Mouse (Mus musculus) small intestine, adult 2 months (tissue): ENCODE measurements around the gene Hrc. TPM values are rescaled to one million over a fixed set of nuclear protein-coding genes. Genes with fewer than 3 reads are reported as not detected.

Experiments used
- H3K27ac ChIP-seq: fragments of 200-500 bp; 2 replicates; pipeline ENCODE4 v1.5.1; 2012; ENCODE audit warnings: low read depth, low read length, control low read depth, inconsistent platforms; ENCODE audit not compliant: insufficient read depth
- H3K27me3 ChIP-seq: fragments of 200-500 bp; 2 replicates; pipeline ENCODE4 v1.6.1; 2012; ENCODE audit warnings: mild to moderate bottlenecking, moderate library complexity, low read length, inconsistent platforms; ENCODE audit not compliant: control insufficient read depth, insufficient read depth
- H3K36me3 ChIP-seq: fragments of 200-500 bp; 2 replicates; pipeline ENCODE4 v1.6.1; 2012; ENCODE audit warnings: mild to moderate bottlenecking, low read length, control low read depth, inconsistent platforms; ENCODE audit not compliant: control insufficient read depth, insufficient read depth
- H3K4me1 ChIP-seq: fragments of 200-500 bp; 2 replicates; pipeline ENCODE4 v1.6.1; 2012; ENCODE audit warnings: low read length, inconsistent platforms, mixed read lengths; ENCODE audit not compliant: control insufficient read depth, insufficient read depth, insufficient read length
- H3K4me3 ChIP-seq: fragments of 200-500 bp; 2 replicates; pipeline ENCODE4 v1.5.1; 2012; ENCODE audit warnings: low read depth, mild to moderate bottlenecking, control low read depth, inconsistent platforms, low read length, moderate library complexity
- CTCF ChIP-seq: fragments of 200-500 bp; IDR thresholded peaks from 2 replicates; pipeline ENCODE4 v1.5.1; 2012; ENCODE audit warnings: low read depth, mild to moderate bottlenecking, control low read depth, inconsistent platforms, low read length, moderate library complexity, mixed read lengths; ENCODE audit not compliant: insufficient replicate concordance, insufficient read length; ENCODE audit errors: extremely low read depth
- POLR2A ChIP-seq: fragments of 200-500 bp; IDR thresholded peaks from 2 replicates; pipeline ENCODE4 v1.6.1; 2012; ENCODE audit warnings: low read depth, mild to moderate bottlenecking, control low read depth, inconsistent platforms, low read length, moderate library complexity
- WGBS: fragments of 180-500 bp; shearing (Covaris S2); methylation state at CpG from one replicate; pipeline ENCODE4 v1.1.7; 2018; 5-methylcytosine and 5-hydroxymethylcytosine counted together
- polyA plus RNA-seq: library from polyadenylated mRNA; depleted of rRNA; stranded (reverse); fragments of >200 nt; gene quantifications from 2 replicates; pipeline ENCODE4 v1.2.3, GENCODE M21; 2012

Hrc gene
- polyA plus RNA-seq, 1 experiment: 0.46 TPM

DNA sequence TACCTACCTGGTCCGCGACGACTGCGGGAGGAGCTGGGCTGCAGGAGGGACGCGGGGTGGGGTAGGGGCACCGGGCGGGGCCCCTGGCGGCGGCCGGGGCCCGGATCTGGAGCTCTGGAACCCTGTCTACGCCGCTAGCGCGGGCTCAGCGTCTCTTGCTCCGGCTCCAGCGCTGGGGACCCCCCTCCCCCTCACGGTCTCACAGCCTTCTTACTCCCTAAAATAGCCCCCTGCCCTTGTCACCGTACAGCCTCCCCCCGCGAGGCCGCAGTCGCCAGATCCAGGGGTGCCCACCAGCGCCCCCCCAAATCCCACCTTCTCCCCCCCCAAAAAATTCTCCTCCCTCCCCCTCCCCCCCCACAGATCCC is 31.5 kb downstream of the Hrc start, which contains the start of gene Ppfia3:
Gene Ppfia3, minus strand, starts transcription at position 368 of the 368 bp plus-strand sequence.
- Histone ChIP-seq H3K4me1 (peaks cover 28% of the 10 kb centered on the region), H3K27ac (peak within 1 kb of the TSS; percentile 11; the same call in 1 of the 2 replicates), H3K36me3 (no peaks in the 10 kb centered on the region), H3K4me3 (peak within 1 kb of the TSS; percentile 72), H3K27me3 (peaks cover 36% of the 10 kb centered on the region)
- no peak for TF ChIP-seq POLR2A
- 1% methylated on average over 25 of the region's 26 CpGs for WGBS

- under 1% methylated on average over 70 of the region's 70 CpGs for WGBS
- peak; percentile 59 for TF ChIP-seq CTCF
- TF ChIP-seq POLR2A: no peak; the same call in 1 of the 2 replicates
- Histone ChIP-seq H3K36me3 (no peaks in the 10 kb centered on the region), H3K4me3 (peak overlapping the region; percentile 72), H3K27me3 (peaks cover 30% of the 10 kb centered on the region), H3K4me1 (peaks cover 25% of the 10 kb centered on the region), H3K27ac (peak overlapping the region; percentile 11; the same call in 1 of the 2 replicates)
Measured at GRCm38 (mm10) chr7:45367020-45367880, 32.2 kb downstream of the Hrc start.

GRCm38 (mm10) chr7:45368178-45368577 is 33.1 kb downstream of the Hrc start:
- Histone ChIP-seq H3K27me3 (peaks cover 23% of the 10 kb centered on the region), H3K36me3 (no peaks in the 10 kb centered on the region), H3K4me1 (peaks cover 23% of the 10 kb centered on the region), H3K4me3 (no peak overlapping the region), H3K27ac (no peak overlapping the region)
- TF ChIP-seq CTCF (no peak), POLR2A (no peak)
- 87% methylated on average over 15 of the region's 15 CpGs for WGBS

DNA sequence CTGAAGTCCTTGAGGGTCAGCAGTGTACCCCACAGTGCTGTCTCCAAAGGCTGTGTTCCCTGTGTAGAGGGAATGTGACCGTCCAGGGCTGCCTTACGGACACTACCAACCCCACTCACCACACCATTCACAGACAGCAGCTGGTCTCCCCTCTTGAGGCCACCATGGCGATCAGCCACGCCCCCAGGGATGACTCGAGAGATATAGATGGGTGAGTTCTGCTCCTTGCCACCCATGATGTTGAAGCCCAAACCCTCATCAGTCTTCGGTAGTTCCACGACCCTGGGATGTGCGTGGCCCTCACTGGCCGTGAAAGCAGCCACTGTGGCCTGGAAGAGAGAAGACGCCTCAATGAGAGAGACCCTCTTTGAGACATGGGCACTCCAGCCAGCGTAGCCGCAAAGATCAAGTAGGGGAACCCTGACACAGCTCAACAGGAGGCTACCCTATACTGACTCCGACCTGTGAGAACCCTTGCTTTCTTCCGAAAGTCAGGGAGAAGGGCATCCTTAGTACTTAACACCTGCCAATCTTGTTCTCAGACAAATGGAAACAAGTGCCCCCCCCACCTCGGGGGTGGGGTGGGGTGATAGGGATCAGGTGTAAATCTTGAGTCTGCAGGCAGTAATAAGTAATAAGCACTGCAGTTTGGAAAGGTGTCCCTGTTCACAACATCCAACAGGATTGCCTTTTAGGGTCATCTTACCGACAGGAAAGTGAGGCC is 34.1 kb downstream of the Hrc start:
- H3K27me3 ChIP-seq: peaks cover 23% of the 10 kb centered on the region
- H3K36me3 ChIP-seq: 0 out of 2 replicates have a peak, but pooled peaks cover 2% of the 10 kb centered on the region
- WGBS: 75% methylated on average over 16 of the region's 16 CpGs
- H3K27ac ChIP-seq: no peak overlapping the region
- peaks cover 23% of the 10 kb centered on the region for H3K4me1 ChIP-seq
- no peak overlapping the region for H3K4me3 ChIP-seq
- no peak for TF ChIP-seq POLR2A
- no peak for TF ChIP-seq CTCF

DNA sequence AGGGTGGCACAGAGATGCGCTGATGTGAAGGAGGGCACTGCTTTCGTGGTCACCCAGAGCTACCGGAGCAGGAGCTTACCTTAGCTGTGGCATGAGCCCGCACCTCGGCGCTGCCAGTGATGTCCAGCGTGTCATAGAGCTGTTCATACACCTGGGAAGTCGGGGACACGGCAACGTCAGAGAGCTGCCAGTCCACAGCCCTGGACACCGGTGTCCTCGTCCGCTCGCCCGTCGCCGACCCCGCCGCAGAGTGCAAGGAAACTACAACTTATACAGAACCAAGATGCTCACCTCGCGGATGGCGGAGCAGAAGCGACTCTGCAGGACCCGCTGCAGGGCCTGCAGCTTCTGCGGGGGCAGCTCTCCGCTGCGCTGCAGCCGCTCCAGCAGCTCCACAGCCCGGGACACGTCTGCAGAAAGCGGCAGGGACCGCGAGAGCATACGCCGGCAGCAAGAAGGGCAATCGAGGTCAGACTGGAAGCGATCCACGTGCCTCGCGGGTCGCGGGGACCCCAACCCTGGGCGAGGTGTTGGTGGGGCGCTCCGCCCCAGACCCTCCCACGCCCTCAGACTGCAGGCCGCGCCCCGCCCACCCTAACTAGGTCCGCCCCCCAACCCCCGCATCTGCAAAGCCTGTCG is 34.9 kb downstream of the Hrc start:
- Histone ChIP-seq H3K4me1 (peaks cover 23% of the 10 kb centered on the region), H3K27ac (no peak overlapping the region), H3K36me3 (0 out of 2 replicates have a peak, but pooled peaks cover 4% of the 10 kb centered on the region), H3K27me3 (peaks cover 23% of the 10 kb centered on the region), H3K4me3 (peak overlapping the region; percentile 57)
- no peak for TF ChIP-seq POLR2A
- no peak for TF ChIP-seq CTCF
- WGBS: 6% methylated on average over 52 of the region's 52 CpGs

GRCm38 (mm10) chr7:45370475-45371311 is 35.6 kb downstream of the Hrc start, which contains the start of gene Lin7b:
Lin7b (minus strand) TSS chr7:45370583.
- WGBS: 8% methylated on average over 28 of the region's 28 CpGs
- Histone ChIP-seq H3K36me3 (peaks cover 8% of the 10 kb centered on the region), H3K4me1 (peaks cover 23% of the 10 kb centered on the region), H3K27me3 (peaks cover 23% of the 10 kb centered on the region), H3K4me3 (peak within 1 kb of the TSS; percentile 57), H3K27ac (no peak within 1 kb of the TSS)
- no peak for TF ChIP-seq POLR2A
- TF ChIP-seq CTCF: peak; percentile 20; the same call in 1 of the 2 replicates
